Mouse (Mus musculus) left cerebral cortex, postnatal 36 days (tissue): ENCODE measurements at regions not wholly inside any gene's neighbourhood (a gene's known extent, or its start where the extent isn't known, plus 50 kb on each side); places are given as distances from the start of the nearest gene placed in this dataset.

Experiments
- DNase-seq, 2 experiments: peaks; one replicate each; pipeline ENCODE4 v3.0.0; 2021 to 2022; ENCODE audit warnings: low spot score in 2 of 2, mixed read lengths in 1 of 2
- intact Hi-C: fragments of 180-260 bp; cut with DNase I; formaldehyde crosslinking; loops from one replicate; pipeline ENCODE4 v1.15.1; 2025

- intact Hi-C loops, result loop anchor here (1.0 kb wide), 1 partner anchor 150 kb away; no protein-coding TSS in a partner anchor
- peak; percentile 56 to 72 for DNase-seq
These were observed 150.7 kb downstream of the Ptger3 start for GRCm38 (mm10) chr3:157717313-157717921.

GRCm38 (mm10) chr3:157714023-157714422, 147.3 kb downstream of the Ptger3 start:
- no peak for DNase-seq
- intact Hi-C loops, result no loop called here

DNA sequence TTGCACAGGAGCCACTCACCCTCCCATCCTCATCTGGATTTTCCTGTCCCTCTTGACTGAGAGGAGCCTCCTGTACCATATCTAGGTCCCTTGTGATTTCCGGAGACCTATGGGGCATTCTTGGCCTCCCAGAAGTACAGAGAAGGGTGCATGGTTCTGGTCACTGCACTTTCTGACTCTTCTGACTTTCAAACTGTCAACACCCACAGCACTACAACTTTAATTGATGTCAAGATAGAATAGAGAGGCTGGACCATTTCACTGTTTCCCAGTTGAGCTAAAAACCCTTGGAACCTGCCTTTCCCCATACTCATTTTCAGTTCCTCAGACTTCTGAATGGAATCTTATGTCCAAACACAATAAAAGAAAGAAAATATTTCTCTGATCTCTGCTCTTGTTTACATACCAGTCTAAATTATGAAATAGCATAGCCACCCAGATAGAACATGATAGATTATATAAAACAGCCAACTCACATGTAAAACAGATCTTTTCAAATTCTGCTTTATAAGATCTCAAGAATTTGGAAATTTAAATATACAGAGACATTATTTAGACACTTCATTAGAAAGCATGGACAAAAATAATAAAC, 144.2 kb downstream of the Ptger3 start:
- DNase-seq, result no peak
- intact Hi-C loops, result no loop called here

DNA sequence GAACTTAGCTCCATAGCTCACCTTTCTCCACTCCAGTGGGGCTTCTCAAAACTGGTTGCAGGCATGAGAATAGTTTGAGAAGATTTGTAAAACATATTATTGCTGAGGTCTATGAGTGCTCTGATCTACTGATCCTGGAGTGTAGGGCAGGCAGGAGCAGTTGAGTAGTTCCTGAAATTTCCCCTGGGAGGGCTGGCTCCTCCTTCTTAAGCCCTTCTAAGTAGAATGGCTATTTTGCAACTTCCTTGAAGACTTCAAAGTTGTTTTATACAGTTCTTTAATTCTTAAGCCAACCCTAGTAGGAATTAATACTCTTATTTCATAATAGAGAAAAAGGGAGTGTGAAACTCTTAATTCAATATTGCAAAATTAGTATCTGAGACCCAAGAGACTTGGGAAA, 133.3 kb downstream of the Ptger3 start:
- intact Hi-C loops, result no loop called here
- DNase-seq, result no peak

GRCm38 (mm10) chr3:157698529-157698928, 131.8 kb downstream of the Ptger3 start:
- DNase-seq, result no peak

GRCm38 (mm10) chr3:157695128-157696075, 128.7 kb downstream of the Ptger3 start:
- intact Hi-C loops, result no loop called here

More at GRCm38 (mm10) chr3:157698529-157698928, 131.8 kb downstream of the Ptger3 start:
- intact Hi-C loops, result no loop called here

More at GRCm38 (mm10) chr3:157695128-157696075, 128.7 kb downstream of the Ptger3 start:
- DNase-seq, result no peak
